Comparison of ENCODE assay signal across 8 mouse cellular contexts in genomic region chr6:29278513-29279267, GRCm38 (mm10). TPM values are rescaled to one million over a fixed set of nuclear protein-coding genes. Genes with fewer than 3 reads are reported as not detected.
A peak's percentile ranks its signal among the peaks of the same experiment; 100 is the strongest.
DNase-seq lines count a peak whose midpoint lies in the region; ATAC-seq and TF ChIP-seq lines count a peak whose summit lies in the region.

No protein-coding gene starts in this region.

- peaks cover 2% of the 10 kb centered on the region for H3K4me1 ChIP-seq in heart, adult 2 months (ENCODE audit: control insufficient read depth, insufficient read depth, low read length)
- H3K4me1 ChIP-seq in hindbrain, embryonic 11.5 days (replicated peaks; ENCODE audit: control insufficient read depth, insufficient read depth, low read length) = no peaks in the 10 kb centered on the region
- 0 out of 2 replicates have a peak, but pooled peaks cover 5% of the 10 kb centered on the region for H3K4me1 ChIP-seq in stomach, embryonic 14.5 days (ENCODE audit: control insufficient read depth, insufficient read depth, low read length)

- intact Hi-C loops in heart, adult 2 months (cut with DNase I) = loop anchor here (1.0 to 10.0 kb wide), 4 partner anchors 37 to 1416 kb away; partner anchors contain the start of gene Cep41
- intact Hi-C loops in heart, postnatal 25 days (cut with DNase I) = loop anchor here (1.0 kb wide), 2 partner anchors 37 to 73 kb away; no protein-coding TSS in a partner anchor

- TF ChIP-seq EP300 in heart, adult 2 months (IDR thresholded peaks at IDR 0.05; ENCODE audit: insufficient read depth, low read depth, low read length) = no peak

- no peak overlapping the region for H3K9ac ChIP-seq in heart, adult 2 months (ENCODE audit: low read depth, low read length)
- no peak overlapping the region for H3K9ac ChIP-seq in hindbrain, embryonic 11.5 days (ENCODE audit: low read depth, low read length)
- no peak overlapping the region for H3K9ac ChIP-seq in stomach, embryonic 14.5 days (replicated peaks; ENCODE audit: low read depth, low read length)

- peak overlapping the region; percentile 41 for H3K27ac ChIP-seq in heart, adult 2 months
- H3K27ac ChIP-seq in hindbrain, embryonic 11.5 days (ENCODE audit: low read depth, low read length) = 0 out of 2 replicates have a peak overlapping the region, but pooled peaks have one; percentile 10
- H3K27ac ChIP-seq in stomach, embryonic 14.5 days (ENCODE audit: low read length) = no peak overlapping the region

- no peaks in the 10 kb centered on the region for H3K36me3 ChIP-seq in heart, adult 2 months (ENCODE audit: control insufficient read depth, insufficient read depth, low read length)
- H3K36me3 ChIP-seq in hindbrain, embryonic 11.5 days (ENCODE audit: control insufficient read depth, insufficient read depth, low read length) = no peaks in the 10 kb centered on the region
- peaks cover 9% of the 10 kb centered on the region for H3K36me3 ChIP-seq in stomach, embryonic 14.5 days (ENCODE audit: control insufficient read depth, insufficient read depth, low read length)

- DNase-seq in heart, adult 2 months = peak; percentile 32 to 46
- no peak for DNase-seq in heart, postnatal 25 days (ENCODE audit: low spot score)
- DNase-seq in WW6 (ENCODE audit: low read depth, low spot score) = peak; percentile 16
- peak; percentile 59 for DNase-seq in embryo, embryonic 9.5 days (ENCODE audit: extremely low spot score)
- DNase-seq in hindbrain, embryonic 11.5 days (ENCODE audit: low spot score) = peak; percentile 64
- peak; percentile 15 to 30 for DNase-seq in left cerebral cortex, adult 18-20 months (ENCODE audit: low spot score in 2 of 2)

- H3K4me2 ChIP-seq in hindbrain, embryonic 11.5 days (replicated peaks; ENCODE audit: low read depth, low read length) = no peak overlapping the region
- H3K4me2 ChIP-seq in stomach, embryonic 14.5 days (replicated peaks; ENCODE audit: low read depth, low read length) = no peak overlapping the region

- no peaks in the 10 kb centered on the region for H3K9me3 ChIP-seq in hindbrain, embryonic 11.5 days (ENCODE audit: control insufficient read depth, low read length)
- no peaks in the 10 kb centered on the region for H3K9me3 ChIP-seq in stomach, embryonic 14.5 days (ENCODE audit: control insufficient read depth, low read depth, low read length)

- no peak for TF ChIP-seq POLR2A in heart, adult 2 months (IDR thresholded peaks at IDR 0.05; ENCODE audit: insufficient read depth, low read depth, low read length)

- H3K79me2 ChIP-seq in heart, adult 2 months (replicated peaks; ENCODE audit: control insufficient read depth, insufficient read depth, low read length) = no peaks in the 10 kb centered on the region

- no peak overlapping the region for H3K4me3 ChIP-seq in heart, adult 2 months
- H3K4me3 ChIP-seq in hindbrain, embryonic 11.5 days (ENCODE audit: low read depth, low read length) = no peak overlapping the region
- no peak overlapping the region for H3K4me3 ChIP-seq in stomach, embryonic 14.5 days (ENCODE audit: low read depth, low read length)

- peak; percentile 40; the same call in 1 of the 2 replicates for ATAC-seq in hindbrain, embryonic 11.5 days (ENCODE audit: low FRiP score)
- peak; percentile 84 for ATAC-seq in megakaryocyte-erythroid progenitor cell, adult 5-6 weeks (replicated peaks; ENCODE audit: low FRiP score, low TSS enrichment, poor library complexity, severe bottlenecking)
- peak; percentile 49; the same call in 1 of the 2 replicates for ATAC-seq in stomach, embryonic 14.5 days (ENCODE audit: insufficient number of reproducible peaks, insufficient read depth, low FRiP score, low read depth)

- TF ChIP-seq CTCF in heart, adult 2 months (IDR thresholded peaks at IDR 0.05) = peak; percentile 71

- no peaks in the 10 kb centered on the region for H3K27me3 ChIP-seq in heart, adult 2 months (ENCODE audit: control insufficient read depth, insufficient read depth, low read length)
- H3K27me3 ChIP-seq in hindbrain, embryonic 11.5 days (ENCODE audit: control insufficient read depth, insufficient read depth, low read length) = no peaks in the 10 kb centered on the region
- H3K27me3 ChIP-seq in stomach, embryonic 14.5 days (ENCODE audit: control insufficient read depth, insufficient read depth, low read length) = no peaks in the 10 kb centered on the region

- WGBS in heart, adult 2 months = 10% methylated on average over 8 of the region's 8 CpGs
- 28% methylated on average over 8 of the region's 8 CpGs for WGBS in hindbrain, embryonic 11.5 days
- 27% methylated on average over 8 of the region's 8 CpGs for WGBS in stomach, embryonic 14.5 days

RNA-seq across cellular contexts. Expression of gene Fam71f2, which starts 0.7 kb away (rescaled TPM):
- total RNA-seq in heart, adult 2 months (2021) = not detected
- 0.70 and 1.4 TPM in 2 replicates for polyA plus RNA-seq in heart, adult 2 months (2012; rRNA removed)
- total RNA-seq in heart, postnatal 25 days (2021) = not detected
- polyA plus RNA-seq in hindbrain, embryonic 11.5 days (2014; fragmentation: Nextera tagmentation; extraction: Ambion mirVana) = 1.0 TPM in 1 of 2 replicates, not detected in the other
- total RNA-seq in left cerebral cortex, adult 18-20 months (2021) = under 1 TPM in 1 of 2 experiments, not detected in 1; 0.81 TPM
- 8.3 TPM in 1 of 2 replicates, not detected in the other for total RNA-seq in megakaryocyte-erythroid progenitor cell, adult 5-6 weeks (2014; fragmentation: Nextera tagmentation)
- total RNA-seq in megakaryocyte-erythroid progenitor cell, adult 5-6 weeks (2017) = not detected in 2 replicates
- polyA plus RNA-seq in stomach, embryonic 14.5 days (2014; fragmentation: Nextera tagmentation; extraction: Ambion mirVana) = 0.60 and 0.68 TPM in 2 replicates

RNA-seq across cellular contexts. Expression of gene Hilpda, which starts 6.4 kb away (rescaled TPM):
- total RNA-seq in heart, adult 2 months (2021) = 1 to 10 TPM; 5.3 TPM
- 12.1 and 15.8 TPM in 2 replicates for polyA plus RNA-seq in heart, adult 2 months (2012; rRNA removed)
- 1 to 10 TPM; 5.8 to 6.6 TPM for total RNA-seq in heart, postnatal 25 days (2021)
- 35.9 and 37.8 TPM in 2 replicates for polyA plus RNA-seq in hindbrain, embryonic 11.5 days (2014; fragmentation: Nextera tagmentation; extraction: Ambion mirVana)
- 1 to 10 TPM; 5.5 to 6.8 TPM for total RNA-seq in left cerebral cortex, adult 18-20 months (2021)
- total RNA-seq in megakaryocyte-erythroid progenitor cell, adult 5-6 weeks (2014; fragmentation: Nextera tagmentation) = 13.4 and 16.4 TPM in 2 replicates
- total RNA-seq in megakaryocyte-erythroid progenitor cell, adult 5-6 weeks (2017) = 6.9 and 13.5 TPM in 2 replicates
- 36.5 and 40.1 TPM in 2 replicates for polyA plus RNA-seq in stomach, embryonic 14.5 days (2014; fragmentation: Nextera tagmentation; extraction: Ambion mirVana)

RNA-seq across cellular contexts. Expression of gene Fam71f1, which starts 40.2 kb away (rescaled TPM):
- not detected for total RNA-seq in heart, adult 2 months (2021)
- 0.12 TPM in 1 of 2 replicates, not detected in the other for polyA plus RNA-seq in heart, adult 2 months (2012; rRNA removed)
- not detected for total RNA-seq in heart, postnatal 25 days (2021)
- not detected in 2 replicates for polyA plus RNA-seq in hindbrain, embryonic 11.5 days (2014; fragmentation: Nextera tagmentation; extraction: Ambion mirVana)
- total RNA-seq in left cerebral cortex, adult 18-20 months (2021) = not detected
- total RNA-seq in megakaryocyte-erythroid progenitor cell, adult 5-6 weeks (2014; fragmentation: Nextera tagmentation) = not detected in 2 replicates
- not detected in 2 replicates for total RNA-seq in megakaryocyte-erythroid progenitor cell, adult 5-6 weeks (2017)
- not detected in 2 replicates for polyA plus RNA-seq in stomach, embryonic 14.5 days (2014; fragmentation: Nextera tagmentation; extraction: Ambion mirVana)
